Mouse (Mus musculus) liver, adult 2 months (tissue): Measurements from ENCODE around the gene Hist2h3b.

ENCODE experiments used
- CTCF ChIP-seq: fragments of 200-500 bp; IDR thresholded peaks from 2 replicates; pipeline ENCODE4 v1.5.1; 2011; ENCODE audit warnings: low read depth, low read length, control low read depth
- POLR2A ChIP-seq: fragments of 200-500 bp; IDR thresholded peaks from 2 replicates; pipeline ENCODE4 v1.6.1; 2011; ENCODE audit warnings: low read length, control low read depth; ENCODE audit not compliant: insufficient read depth; ENCODE audit errors: extremely low read depth

- TF ChIP-seq CTCF, result no peak
- no peak for TF ChIP-seq POLR2A
Measured at GRCm38 (mm10) chr3:96300706-96301529, 32.5 kb downstream of the Hist2h3b start.
